Mouse (Mus musculus): ENCODE data around the gene Klhl29. TPM values are rescaled to one million over a fixed set of nuclear protein-coding genes. Genes with fewer than 3 reads are reported as not detected.

Klhl29 gene
- total RNA-seq, 2 experiments from 2014 or later: 4.5 to 5.4 TPM

DNA sequence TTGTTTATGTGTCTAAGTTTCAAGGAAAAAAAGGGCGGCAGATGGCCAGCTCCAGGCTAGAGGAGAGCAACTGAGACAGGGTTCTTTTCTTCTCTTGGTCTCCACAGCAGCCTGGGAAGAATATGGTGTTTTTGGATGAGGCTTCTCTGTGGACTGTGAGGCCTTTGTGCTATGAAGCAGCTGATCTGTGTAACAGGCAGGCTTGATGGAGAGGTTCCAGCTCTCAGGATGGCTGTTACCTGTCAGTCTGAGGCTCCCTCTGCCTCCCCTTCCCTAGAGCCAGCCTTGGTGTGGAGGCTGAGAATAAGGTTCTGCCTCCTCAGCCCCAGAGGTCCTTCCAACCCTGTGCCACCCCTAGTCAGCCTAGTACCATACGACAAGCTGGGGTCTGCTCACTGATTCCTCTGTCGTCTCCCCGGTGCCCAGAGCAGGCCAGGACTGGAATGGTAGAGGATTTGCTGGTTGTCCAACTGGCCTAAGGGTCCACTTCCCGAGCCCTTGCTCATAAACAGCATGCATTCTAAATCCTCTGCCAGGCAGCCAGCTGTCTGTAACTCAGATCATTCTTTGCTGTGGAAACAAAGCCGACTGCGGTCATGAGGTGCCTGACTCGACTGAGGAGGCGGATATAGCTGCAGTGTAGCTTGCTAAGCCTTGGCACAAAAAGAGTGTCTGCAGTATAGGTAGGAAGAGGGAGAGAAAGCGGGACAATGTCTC is 122.0 kb downstream of the Klhl29 start:
- DNase-seq: no peak

DNA sequence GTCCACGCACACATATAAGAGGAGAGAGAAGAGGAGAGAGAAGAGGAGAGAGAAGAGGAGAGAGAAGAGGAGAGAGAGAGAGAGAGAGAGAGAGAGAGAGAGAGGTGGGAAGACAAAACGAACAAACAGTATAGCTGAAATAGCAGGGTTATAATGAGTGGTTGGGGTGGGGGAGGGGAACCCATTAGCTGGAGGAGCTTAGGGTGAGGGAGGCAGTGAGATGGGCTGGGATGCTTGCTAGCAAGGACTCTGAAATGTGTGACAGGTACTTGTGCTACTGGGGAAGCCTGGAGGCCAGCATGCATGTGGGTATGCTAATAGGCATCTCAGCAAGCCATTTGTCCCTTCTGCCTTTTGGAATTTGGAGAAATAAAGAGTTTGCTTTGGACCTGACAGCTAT is 122.9 kb downstream of the Klhl29 start:
- no peak for DNase-seq

DNA sequence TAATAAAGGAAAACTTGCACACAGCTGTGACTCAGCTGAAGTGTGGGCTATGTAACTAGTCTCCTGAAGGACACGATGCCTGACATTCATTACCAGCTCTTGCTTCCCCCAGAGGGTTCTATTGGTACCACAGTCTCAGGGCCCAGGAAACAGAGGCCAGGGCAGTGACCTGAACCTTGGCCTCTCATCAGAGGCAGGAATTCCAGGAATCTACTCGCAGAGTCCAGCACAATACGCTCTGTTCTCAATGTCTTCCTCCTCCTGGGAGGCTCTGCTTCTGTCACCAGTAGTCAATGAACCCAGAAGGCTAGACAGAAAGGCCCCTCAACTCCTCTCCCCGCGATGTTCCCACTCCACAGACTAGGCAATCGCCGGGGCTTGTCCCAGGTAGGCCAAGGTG is 125.4 kb downstream of the Klhl29 start:
- no peak for DNase-seq

DNA sequence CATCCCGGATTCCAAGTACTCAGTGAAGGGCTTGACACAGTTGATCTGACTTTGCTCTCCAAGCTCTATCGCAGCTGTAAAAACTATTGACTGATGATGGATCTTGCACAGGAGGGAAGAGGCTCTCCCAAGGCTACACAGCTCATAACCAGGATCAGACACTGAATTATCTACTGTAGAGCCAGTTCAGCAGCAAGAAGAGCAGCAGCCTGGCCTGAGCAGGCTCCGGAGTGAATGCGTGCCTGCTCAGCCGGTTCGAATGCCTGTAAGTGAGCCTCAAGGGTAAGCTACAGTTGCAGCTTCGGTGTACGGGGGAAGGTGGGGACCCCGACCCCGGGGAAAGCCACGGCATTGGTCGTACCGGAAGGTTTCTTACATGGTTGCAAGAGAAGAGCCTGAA is 126.4 kb downstream of the Klhl29 start:
- DNase-seq: no peak

DNA sequence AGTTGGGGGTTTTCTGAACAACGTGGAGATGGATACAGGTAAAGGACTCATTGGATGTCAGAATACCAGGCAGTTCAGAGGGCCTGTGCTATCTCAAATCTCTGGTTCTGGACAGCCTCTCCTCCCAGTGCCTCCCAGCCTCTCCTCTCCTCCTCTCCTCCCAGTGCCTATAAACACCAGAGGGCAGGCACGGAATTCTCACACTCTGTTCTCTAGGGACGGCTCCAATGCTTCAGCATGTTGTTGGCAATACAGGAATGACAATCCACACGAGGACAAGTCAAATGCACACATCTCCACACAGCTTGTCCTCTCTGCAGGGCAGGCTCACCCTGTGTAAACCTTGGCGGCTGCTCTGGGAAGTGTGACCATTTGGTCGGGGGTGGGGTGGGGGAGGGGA is 128.0 kb downstream of the Klhl29 start:
- DNase-seq: no peak

DNA sequence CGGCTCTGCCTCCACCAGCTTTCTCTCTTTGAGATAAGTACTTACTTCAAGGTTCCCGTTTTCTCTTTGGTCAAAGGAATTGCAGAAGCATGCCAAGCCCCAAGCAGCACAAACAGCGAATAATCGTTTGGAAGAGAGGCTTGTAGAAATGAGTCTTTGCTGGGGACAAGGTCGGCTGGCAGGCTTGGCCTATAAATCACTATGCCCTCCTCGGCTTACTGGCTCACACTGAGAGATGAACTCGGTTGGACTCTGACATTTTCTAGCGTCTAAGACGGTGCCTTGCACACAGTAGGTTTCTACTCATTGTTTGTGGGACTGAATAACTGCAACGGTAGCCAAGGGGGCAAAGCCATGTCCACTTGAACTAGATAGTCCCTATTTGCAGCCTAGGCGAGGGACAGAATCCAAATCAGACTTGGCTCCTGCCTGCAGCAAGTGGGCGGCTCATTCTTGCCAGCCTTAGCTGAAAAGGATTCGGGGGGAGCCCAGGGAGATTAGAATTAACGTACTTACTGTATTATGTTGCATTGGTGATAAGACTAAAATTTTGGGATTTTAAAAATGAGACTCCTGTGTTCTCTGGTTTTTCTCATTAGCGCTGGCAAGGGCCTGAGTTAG is 128.7 kb downstream of the Klhl29 start:
- no peak for DNase-seq

DNA sequence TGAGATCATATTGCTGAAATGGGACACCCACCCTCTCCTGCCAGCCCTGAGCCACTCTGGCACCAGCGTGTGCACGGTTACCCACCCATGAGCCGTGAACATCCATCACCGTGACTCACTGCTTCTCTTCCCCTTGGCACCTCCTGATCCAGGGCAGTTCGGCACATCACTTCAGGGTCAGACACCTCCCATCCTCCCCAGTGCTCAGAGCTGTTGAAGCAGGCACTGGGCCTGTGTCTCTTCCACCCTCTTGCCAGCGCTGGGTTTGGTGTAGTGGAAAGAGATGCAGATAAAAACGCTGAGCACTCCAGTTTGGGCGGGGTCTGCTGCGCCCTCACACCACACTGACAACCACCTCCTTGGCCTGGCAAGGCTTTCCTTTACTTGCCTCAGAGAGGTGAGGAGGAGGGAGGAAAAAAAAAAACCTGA is 129.3 kb downstream of the Klhl29 start:
- DNase-seq: no peak

DNA sequence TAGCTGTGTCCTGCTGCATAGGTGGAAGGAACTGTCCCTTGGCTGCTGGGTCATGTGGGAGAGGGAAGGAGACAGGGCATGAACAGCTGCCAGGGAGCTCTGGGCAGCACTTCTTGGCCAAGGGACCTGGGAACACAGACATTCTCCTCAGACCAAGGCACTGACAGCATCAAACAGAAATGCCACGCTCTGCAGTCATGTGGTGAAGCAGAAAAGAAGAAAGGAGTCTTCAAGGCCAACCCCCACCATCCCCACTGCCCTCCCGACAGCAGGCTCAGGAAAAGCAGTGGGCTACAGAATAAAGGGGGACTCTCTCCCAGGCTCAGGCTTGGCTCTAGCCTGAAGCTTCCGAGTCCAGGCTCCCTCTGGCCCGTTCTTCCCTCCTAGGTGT is 130.3 kb downstream of the Klhl29 start:
- DNase-seq: peak; percentile 32

DNA sequence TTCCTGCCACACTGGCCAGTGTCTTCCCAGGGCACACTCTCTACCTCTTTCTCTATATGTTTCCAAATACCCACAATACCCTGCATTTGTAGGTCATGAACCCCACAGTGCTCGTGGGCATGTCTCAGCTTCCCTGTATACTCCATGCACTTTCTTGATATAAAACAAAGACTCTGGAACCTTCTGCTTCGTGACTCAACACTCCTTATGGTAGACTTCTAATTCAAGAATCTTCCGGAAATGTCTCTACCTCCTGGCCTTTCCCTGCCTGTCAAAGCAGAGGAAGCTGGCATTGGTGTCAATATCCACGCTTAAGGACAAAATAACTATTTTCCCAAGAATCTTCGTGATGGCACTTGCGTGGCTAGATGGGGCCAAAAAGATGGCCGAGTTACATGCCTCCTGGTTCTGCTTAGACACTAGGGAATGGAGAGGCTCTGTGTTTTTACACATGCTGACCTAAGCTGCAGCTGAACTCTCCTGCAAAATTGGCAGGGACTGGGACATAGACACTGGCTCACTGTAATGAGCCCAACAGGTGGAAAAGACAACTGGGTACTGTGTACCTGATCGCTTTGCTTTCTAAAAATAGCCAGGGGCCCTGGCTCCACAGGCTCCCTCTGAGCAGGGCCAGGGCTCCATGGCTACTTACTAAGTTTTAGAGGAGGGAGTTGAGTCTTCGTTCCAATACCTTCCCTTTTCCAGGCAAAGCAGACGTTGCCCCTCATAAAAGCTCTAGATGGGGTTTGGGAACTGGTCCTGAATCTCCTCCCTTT is 130.9 kb downstream of the Klhl29 start:
- no peak for DNase-seq

DNA sequence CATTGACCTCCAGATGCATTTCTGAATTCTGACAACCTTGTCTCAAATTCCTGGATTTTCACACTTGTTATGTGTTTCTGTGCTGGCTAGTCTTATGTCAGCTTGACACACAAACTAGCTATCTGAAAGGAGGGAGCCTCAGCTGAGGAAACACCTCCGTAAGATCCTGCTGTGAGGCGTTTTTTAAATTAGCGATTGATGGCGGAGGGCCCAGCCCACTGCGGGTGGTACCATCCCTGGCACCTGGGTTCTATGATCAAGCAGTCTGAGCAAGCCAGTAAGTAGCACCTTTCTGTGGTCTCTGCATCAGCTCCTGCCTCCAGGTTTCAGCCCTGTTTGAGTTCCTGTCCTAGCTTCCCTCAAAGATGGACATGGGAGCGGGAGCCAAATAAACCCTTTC is 131.6 kb downstream of the Klhl29 start:
- DNase-seq: no peak

DNA sequence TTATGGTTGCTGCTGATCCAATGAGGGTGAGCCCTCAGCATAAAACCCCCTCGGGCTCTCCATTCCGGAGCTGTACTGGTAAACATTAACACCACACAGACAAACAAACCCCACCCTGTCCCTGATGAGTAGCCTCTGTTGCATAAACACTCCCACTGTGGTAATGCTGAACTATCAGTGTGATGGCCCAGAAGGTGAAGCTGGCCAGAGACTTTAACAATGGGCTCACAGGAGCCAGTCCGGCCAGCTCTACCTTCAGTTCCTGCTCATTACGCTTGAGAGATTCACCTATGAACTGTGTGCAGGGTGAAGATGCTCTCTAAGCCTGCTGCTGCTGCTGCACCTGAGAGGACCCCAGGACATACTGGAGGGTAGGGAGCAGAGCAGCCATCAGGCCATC is 132.0 kb downstream of the Klhl29 start:
- DNase-seq: no peak

DNA sequence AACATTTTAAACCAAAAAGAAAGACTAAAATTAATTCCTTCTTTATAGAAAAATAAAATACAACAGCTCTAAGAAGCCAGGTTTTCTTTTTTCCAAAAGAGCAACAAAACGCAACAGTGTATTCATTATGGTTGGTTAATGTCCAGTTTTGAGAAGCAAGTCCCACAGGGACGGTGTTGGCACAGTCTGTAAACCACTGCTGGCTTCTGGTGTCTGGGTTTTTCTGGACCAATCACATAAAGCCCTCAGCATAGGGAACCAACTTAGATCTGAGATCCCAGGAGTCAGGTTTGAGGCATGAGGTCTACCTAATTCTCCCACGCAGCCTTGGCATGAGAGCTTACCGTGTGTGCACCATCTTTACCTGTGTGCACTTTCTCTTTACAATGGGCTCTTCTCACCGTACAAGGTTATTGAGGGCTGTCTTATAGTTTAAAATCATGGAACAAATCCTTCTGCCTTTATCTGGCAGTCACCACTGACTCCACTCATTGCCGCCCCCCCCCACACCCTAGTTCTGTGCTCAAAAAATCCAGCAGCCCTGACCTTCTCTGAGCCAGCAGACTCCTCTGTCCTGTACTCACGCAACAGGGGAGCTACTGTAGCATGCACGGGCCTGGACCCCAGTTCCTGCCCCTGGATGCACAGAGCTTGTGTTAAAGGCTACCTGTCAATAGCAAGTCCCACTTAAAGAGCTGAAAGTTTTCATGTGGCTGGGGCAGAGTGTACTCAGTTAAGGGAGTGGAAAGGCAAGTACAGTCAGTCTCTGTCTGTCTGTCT is 132.7 kb downstream of the Klhl29 start:
- no peak for DNase-seq

DNA sequence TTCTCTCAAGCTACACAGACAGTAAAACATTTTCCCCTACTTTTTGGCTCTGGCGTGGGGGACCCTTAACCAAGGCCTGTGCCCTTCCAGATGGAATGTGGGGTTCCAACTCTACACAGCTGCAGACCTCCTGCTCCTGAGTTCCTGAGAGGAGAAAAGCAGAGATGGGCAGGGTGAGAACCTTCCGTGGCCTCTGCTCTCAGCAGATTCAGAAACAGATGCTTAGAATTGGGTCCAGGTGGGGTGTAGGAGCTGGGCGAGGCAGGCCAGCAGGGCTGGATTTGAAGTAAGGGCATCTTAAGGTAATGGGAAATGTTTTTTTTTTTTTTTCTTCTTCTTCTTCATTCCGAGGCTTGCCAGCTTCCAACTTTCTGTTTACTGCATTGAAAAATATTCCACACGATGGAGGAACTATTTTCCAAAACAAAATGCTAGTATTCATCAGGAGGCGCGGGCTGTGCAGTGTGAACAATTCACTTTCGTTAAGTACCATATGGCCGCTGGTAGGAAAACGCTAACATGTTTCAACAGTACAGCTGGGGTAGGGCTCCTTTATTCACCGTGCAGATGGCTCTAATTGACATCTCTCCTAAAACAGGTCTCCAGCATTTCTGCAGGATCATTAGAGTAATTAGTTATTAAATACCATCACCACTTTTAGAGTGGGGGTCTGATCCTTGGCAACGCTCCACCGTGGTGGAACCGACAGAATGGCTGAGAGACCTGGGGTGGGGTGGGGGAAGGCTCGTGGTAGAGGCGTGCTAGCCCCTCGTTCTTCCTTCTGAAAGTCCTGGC is 135.8 kb downstream of the Klhl29 start:
- DNase-seq: no peak

DNA sequence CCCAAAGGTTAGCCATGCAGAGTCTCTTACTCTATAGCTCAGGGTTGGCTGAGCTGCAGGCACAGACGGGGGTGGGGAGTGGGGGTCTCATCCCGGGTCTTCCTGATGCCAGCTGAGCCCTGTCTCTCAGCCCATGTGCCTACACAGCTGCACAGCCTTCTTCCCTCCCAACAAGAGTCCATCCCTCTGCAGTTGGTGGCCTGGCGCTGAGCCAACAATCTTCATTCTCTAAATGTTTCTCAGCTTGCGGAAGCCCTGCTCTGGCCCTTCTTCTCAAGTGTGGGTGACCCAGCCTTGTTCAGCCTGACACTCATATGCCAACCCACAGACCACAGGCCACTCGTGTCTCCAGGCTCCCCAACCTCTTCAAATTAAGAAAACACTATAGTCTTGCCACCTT is 138.4 kb downstream of the Klhl29 start:
- peak; percentile 78 for DNase-seq

DNA sequence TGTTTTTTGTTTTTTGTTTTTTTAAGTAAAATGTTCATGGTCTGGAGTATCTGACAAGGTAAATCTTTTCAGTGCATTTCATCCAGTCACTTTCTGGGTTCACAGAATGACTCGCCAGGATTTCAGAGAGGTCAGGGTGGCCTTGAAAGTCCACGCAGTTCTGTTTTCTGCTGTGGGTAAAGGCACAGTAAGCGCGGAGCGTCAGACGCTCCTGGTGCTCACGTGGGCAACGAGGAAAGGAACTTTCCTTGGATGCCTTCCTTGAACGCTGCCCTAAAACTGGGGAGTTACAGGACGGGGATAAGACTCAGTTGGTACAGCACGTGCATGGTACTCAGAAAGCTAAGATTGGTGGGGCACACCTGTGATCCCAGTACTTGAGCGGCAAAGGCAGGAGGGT is 139.9 kb downstream of the Klhl29 start:
- no peak for DNase-seq

DNA sequence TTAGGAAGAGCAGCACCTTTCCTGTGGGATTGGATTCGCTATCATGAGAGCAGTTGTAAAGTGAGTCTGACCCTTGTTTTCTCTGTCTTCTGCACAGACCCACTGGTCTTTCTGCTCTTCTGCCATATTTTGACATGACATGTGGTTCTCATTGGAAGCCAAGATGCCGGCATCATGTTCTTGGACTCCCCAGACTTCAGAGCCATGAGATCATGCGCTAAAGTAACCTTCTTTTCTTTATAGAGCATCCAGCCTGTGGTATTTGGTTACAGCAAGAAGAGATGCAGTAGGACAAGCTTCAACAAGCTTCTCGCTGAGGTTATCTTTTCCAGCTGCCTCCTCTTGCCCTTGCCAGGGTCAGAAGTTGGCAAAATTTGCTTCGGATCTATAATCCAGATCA is 145.0 kb downstream of the Klhl29 start:
- no peak for DNase-seq

DNA sequence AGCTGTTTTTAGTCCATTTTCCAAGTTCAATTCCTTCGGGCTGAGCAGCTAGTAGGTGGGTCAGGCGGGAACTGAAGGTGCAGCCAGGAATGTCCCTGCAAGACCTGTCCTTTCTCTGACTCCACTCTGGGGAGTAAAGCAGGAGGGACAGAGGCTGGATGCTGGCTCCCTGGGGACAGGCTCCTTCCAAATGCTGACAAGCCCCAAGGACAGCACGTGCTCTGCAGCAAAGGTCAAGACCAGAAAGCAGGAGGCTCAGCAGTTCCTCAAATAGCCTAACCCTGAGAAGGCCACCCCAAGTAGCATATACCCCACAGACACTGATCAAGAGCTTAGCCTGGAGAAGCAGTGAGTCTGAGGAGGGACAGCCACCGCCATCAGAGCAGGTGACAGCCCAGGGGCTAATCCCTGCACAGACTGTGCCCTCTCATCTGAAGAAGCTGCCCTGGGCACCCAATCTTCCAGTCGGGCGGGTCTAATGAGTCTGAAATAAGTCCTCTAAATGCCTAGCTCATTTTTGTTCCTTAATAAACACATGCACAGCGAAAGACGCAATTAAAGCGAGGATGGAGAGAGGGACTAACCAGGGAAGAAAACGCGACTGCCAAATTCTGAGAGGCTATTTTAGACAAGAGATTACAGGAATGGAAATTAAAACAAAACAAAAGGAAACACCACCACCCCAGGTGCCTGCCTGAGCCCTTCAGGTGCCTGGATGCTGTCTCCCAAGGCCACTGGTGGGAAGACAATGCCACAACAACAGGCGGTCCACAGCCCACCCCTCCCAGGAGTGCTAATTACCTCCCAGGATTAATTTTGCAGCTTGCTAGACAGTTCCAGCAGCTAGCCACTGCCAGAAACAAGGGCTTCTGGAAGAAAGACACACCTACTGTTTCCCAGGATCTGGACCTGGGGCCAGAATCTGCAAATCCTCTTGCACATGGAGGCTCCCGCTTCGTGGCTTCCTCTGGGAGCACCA is 148.5 kb downstream of the Klhl29 start:
- DNase-seq: no peak

DNA sequence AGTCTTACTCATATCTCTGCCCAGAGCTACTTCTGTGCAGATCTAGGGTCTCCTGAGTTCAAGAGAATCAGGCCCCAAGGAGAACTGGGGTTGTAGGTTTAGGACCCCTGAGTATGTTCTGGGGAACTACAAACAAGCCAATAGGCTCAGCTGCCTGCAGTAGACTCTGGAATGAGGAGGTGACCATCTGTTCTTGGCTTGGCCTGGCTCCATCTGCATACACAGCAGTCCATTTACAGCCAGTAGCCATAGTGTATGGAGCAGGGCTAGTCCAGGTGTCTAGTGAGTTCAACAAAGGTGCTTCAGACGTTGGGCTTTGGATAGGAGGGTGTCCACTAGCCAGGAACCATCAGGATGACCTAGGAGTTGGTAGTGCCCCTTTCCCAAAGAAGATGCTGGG is 151.9 kb downstream of the Klhl29 start:
- DNase-seq: no peak

DNA sequence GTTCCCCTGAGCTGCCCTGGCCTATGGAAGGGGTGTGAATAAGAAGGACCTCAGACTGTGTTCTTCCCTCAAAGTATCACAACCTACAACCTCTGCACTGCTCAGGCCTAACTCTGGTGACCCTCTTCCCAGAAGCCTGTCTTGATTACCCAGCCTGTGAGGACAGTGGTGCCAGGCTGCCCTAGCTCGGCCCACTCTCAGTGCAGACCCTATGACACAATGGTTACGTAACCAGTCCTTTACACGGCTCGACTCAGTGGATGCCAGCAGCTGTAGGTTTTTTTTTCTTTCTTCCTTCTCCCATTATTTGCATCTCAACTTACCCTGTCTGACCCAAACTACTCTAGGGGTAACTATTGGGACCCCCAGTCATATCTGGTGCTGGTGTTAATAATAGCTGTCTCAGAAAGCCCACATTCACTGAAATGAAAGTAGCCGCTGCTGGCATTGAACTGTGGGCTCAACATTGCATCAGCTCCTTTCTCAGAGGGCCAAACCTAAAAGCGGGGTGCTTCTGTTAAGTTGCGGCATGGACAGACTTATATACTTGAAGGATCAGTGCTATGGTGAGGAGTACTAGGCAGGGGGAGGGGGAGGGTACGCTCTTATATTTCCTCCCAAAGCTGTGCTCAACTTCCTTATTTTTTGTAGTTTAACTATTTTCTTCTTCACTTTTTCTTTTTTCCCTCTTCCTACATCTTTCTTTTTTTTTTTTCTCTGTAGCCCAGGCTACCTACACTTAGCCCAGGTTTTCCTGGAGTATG is 152.9 kb downstream of the Klhl29 start:
- no peak for DNase-seq
